Mouse (Mus musculus) hindbrain, embryonic 12.5 days (tissue): Measurements from ENCODE around the gene Ifngr2. TPM values are rescaled to one million over a fixed set of nuclear protein-coding genes. Genes with fewer than 3 reads are reported as not detected.

Source experiments
- ATAC-seq: fragments of 200-750 bp; cut with Nextera tagmentation; 2 replicates; pipeline ENCODE4 v1.8.0; 2017; ENCODE audit warnings: moderate TSS enrichment; ENCODE audit not compliant: low FRiP score
- H3K27ac ChIP-seq: fragments of 300-500 bp; sonication (generic); 2 replicates; pipeline ENCODE4 v1.5.1; 2016; ENCODE audit warnings: mild to moderate bottlenecking
- H3K27me3 ChIP-seq: fragments of 300-500 bp; sonication (generic); 2 replicates; pipeline ENCODE4 v1.6.1; 2016; ENCODE audit warnings: mild to moderate bottlenecking
- H3K36me3 ChIP-seq: fragments of 300-500 bp; sonication (generic); 2 replicates; pipeline ENCODE4 v1.6.1; 2016; ENCODE audit warnings: mild to moderate bottlenecking
- H3K4me1 ChIP-seq: fragments of 300-500 bp; sonication (generic); 2 replicates; pipeline ENCODE4 v1.6.1; 2016
- H3K4me2 ChIP-seq: fragments of 300-500 bp; sonication (generic); replicated peaks from 2 replicates; pipeline ENCODE4 v1.6.1; 2016; ENCODE audit warnings: mild to moderate bottlenecking
- H3K4me3 ChIP-seq: fragments of 300-500 bp; sonication (generic); 2 replicates; pipeline ENCODE4 v1.5.1; 2016; ENCODE audit warnings: mild to moderate bottlenecking
- H3K9ac ChIP-seq: fragments of 300-500 bp; sonication (generic); 2 replicates; pipeline ENCODE4 v1.6.1; 2016; ENCODE audit warnings: mild to moderate bottlenecking, moderate library complexity
- H3K9me3 ChIP-seq: fragments of 300-500 bp; sonication (generic); replicated peaks from 2 replicates; pipeline ENCODE4 v1.6.1; 2016; ENCODE audit warnings: mild to moderate bottlenecking
- WGBS: fragments of 180-500 bp; shearing (Covaris S2); methylation state at CpG from one replicate; pipeline ENCODE4 v1.1.7; 2016; 5-methylcytosine and 5-hydroxymethylcytosine counted together
- microRNA-seq: library from miRNA; unstranded; fragments of <30 nt; microRNA quantifications from one replicate; pipeline ENCODE4, GENCODE M21; 2017
- polyA plus RNA-seq: library from polyadenylated mRNA; unstranded; fragments of >200 nt; fragmentation: Nextera tagmentation; extraction: Ambion mirVana; gene quantifications from 2 replicates; pipeline ENCODE4 v1.2.1, GENCODE M21; 2016

Ifngr2 gene
- polyA plus RNA-seq, 1 experiment from 2014 or later: 48.6 TPM

- Histone ChIP-seq H3K9me3 (no peaks in the 10 kb centered on the region), H3K27ac (no peak overlapping the region), H3K4me2 (no peak overlapping the region), H3K4me3 (no peak overlapping the region), H3K36me3 (no peaks in the 10 kb centered on the region), H3K27me3 (peaks cover 7% of the 10 kb centered on the region), H3K9ac (no peak overlapping the region), H3K4me1 (peaks cover 8% of the 10 kb centered on the region)
- no peak for ATAC-seq
Observed at GRCm38 (mm10) chr16:91599242-91599641, 52.4 kb downstream of the Ifngr2 start.

- Histone ChIP-seq H3K9ac (no peak overlapping the region), H3K4me3 (no peak overlapping the region), H3K4me2 (no peak overlapping the region), H3K27ac (no peak overlapping the region), H3K9me3 (no peaks in the 10 kb centered on the region), H3K27me3 (peaks cover 7% of the 10 kb centered on the region), H3K36me3 (no peaks in the 10 kb centered on the region), H3K4me1 (peaks cover 8% of the 10 kb centered on the region)
- ATAC-seq: no peak
- 81% methylated on average over 4 of the region's 4 CpGs for WGBS
Observed at GRCm38 (mm10) chr16:91601081-91601480, 54.2 kb downstream of the Ifngr2 start.

- Histone ChIP-seq H3K27me3 (peaks cover 7% of the 10 kb centered on the region), H3K4me1 (peaks cover 3% of the 10 kb centered on the region), H3K4me2 (no peak overlapping the region), H3K36me3 (no peaks in the 10 kb centered on the region), H3K4me3 (no peak overlapping the region), H3K9me3 (no peaks in the 10 kb centered on the region), H3K9ac (no peak overlapping the region), H3K27ac (no peak overlapping the region)
- 76% methylated on average over 9 of the region's 9 CpGs for WGBS
- ATAC-seq: no peak
Observed at GRCm38 (mm10) chr16:91601693-91602092, 54.8 kb downstream of the Ifngr2 start.

GRCm38 (mm10) chr16:91605156-91605555 is 58.3 kb downstream of the Ifngr2 start:
- WGBS: 82% methylated on average over 6 of the region's 6 CpGs
- no peaks in the 10 kb centered on the region for H3K9me3 ChIP-seq
- H3K36me3 ChIP-seq: no peaks in the 10 kb centered on the region
- no peak overlapping the region for H3K27ac ChIP-seq
- no peaks in the 10 kb centered on the region for H3K4me1 ChIP-seq
- no peak overlapping the region for H3K9ac ChIP-seq
- no peak for ATAC-seq
- H3K4me3 ChIP-seq: no peak overlapping the region
- H3K4me2 ChIP-seq: no peak overlapping the region
- no peaks in the 10 kb centered on the region for H3K27me3 ChIP-seq

DNA sequence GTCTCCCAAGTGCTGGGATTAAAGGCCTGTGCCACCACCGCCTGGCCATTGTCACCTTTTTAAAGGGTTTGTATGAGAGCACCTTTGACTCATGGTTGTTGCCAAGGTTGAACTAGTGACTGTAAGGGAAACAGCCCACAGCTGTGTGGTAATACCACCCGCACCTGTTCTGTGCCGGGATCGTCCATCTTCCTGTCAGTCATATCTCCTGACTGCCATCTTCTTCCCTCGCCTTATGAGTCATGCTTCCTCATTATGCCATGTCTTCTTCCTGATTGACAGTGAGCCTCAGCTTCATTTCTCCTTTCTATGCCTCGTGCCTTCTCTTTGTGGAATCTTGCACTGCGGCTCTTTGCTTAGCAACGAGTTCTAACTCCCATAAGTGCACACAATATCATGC is 60.1 kb downstream of the Ifngr2 start:
- H3K9ac ChIP-seq: no peak overlapping the region
- H3K27ac ChIP-seq: no peak overlapping the region
- H3K4me3 ChIP-seq: no peak overlapping the region
- H3K4me2 ChIP-seq: no peak overlapping the region
- no peaks in the 10 kb centered on the region for H3K36me3 ChIP-seq
- WGBS: 94% methylated on average over 8 of the region's 8 CpGs
- no peaks in the 10 kb centered on the region for H3K9me3 ChIP-seq
- ATAC-seq: no peak
- H3K4me1 ChIP-seq: no peaks in the 10 kb centered on the region
- no peaks in the 10 kb centered on the region for H3K27me3 ChIP-seq

GRCm38 (mm10) chr16:91609501-91610245 is 62.8 kb downstream of the Ifngr2 start:
- ATAC-seq: no peak
- no peak overlapping the region for H3K4me2 ChIP-seq
- no peaks in the 10 kb centered on the region for H3K27me3 ChIP-seq
- WGBS: 82% methylated on average over 9 of the region's 9 CpGs
- no peaks in the 10 kb centered on the region for H3K36me3 ChIP-seq
- no peaks in the 10 kb centered on the region for H3K4me1 ChIP-seq
- H3K9me3 ChIP-seq: no peaks in the 10 kb centered on the region
- H3K27ac ChIP-seq: no peak overlapping the region
- H3K4me3 ChIP-seq: no peak overlapping the region
- H3K9ac ChIP-seq: no peak overlapping the region

GRCm38 (mm10) chr16:91611248-91611647 is 64.4 kb downstream of the Ifngr2 start:
- H3K9ac ChIP-seq: no peak overlapping the region
- H3K27ac ChIP-seq: no peak overlapping the region
- WGBS: 74% methylated on average over 11 of the region's 11 CpGs
- no peaks in the 10 kb centered on the region for H3K9me3 ChIP-seq
- no peaks in the 10 kb centered on the region for H3K27me3 ChIP-seq
- ATAC-seq: no peak
- H3K4me2 ChIP-seq: no peak overlapping the region
- no peaks in the 10 kb centered on the region for H3K36me3 ChIP-seq
- H3K4me3 ChIP-seq: no peak overlapping the region
- no peaks in the 10 kb centered on the region for H3K4me1 ChIP-seq

DNA sequence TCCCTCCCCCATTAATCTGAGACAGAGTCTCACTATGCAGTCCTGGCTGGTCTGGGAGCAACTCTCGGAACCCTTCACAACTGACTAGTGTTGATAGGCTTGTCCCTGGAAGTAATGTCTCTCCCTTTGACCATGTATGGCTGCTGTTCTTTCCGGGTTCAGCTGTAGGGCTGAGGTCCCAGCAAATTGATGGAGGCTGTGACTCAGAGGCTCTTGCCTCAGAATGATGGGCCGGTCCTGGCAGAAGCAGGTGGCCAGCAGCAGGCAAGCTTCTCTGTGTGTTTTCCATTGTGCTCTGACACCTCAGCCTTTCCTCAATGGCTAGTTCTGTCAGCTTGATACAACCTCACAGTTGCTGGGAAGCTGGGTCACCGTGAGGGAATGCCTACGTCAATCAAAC is 65.7 kb downstream of the Ifngr2 start:
- 67% methylated on average over 5 of the region's 5 CpGs for WGBS
- Histone ChIP-seq H3K4me3 (no peak overlapping the region), H3K4me2 (no peak overlapping the region), H3K9ac (no peak overlapping the region), H3K27me3 (no peaks in the 10 kb centered on the region), H3K27ac (no peak overlapping the region), H3K4me1 (no peaks in the 10 kb centered on the region), H3K9me3 (no peaks in the 10 kb centered on the region), H3K36me3 (no peaks in the 10 kb centered on the region)
- ATAC-seq: no peak

DNA sequence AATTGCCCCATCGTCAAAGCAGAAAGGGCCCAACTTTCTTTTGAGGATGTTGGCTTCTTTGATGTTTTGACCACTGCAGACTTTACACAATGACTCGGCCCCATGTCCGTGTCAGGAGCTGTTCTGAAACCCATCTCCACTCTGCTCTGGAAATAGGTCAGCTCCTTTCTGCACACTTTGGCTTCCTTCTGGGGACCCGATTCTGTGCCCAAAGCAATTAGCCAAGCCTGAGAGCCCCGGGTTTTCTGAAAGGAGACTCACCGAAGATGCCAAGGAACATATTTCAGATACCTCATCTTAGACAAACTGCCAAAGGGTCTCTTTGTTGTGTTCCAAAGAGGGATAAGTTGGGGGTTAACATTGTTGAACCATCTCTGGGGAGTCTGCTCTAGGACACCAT is 67.7 kb downstream of the Ifngr2 start:
- Histone ChIP-seq H3K27ac (no peak overlapping the region), H3K4me2 (no peak overlapping the region), H3K4me1 (no peaks in the 10 kb centered on the region), H3K27me3 (no peaks in the 10 kb centered on the region), H3K4me3 (no peak overlapping the region), H3K36me3 (no peaks in the 10 kb centered on the region), H3K9ac (no peak overlapping the region), H3K9me3 (no peaks in the 10 kb centered on the region)
- ATAC-seq: no peak
- WGBS: 91% methylated on average over 6 of the region's 6 CpGs

Small RNA genes within 50 kb of the gene (microRNA-seq; reads per million reads assigned to microRNA genes)
- not detected for gene Mir6367

Other genes starting within 250 kb of the Ifngr2 start
- 34.0 and 34.1 TPM in 2 replicates for gene Ifnar2, start 174.3 kb upstream of the Ifngr2 start, polyA plus RNA-seq
- gene Gm21970, start 155.4 kb upstream of the Ifngr2 start, polyA plus RNA-seq: not detected in 2 replicates
- gene Il10rb, start 140.9 kb upstream of the Ifngr2 start, polyA plus RNA-seq: 8.5 and 10.1 TPM in 2 replicates
- gene Ifnar1, start 61.8 kb upstream of the Ifngr2 start, polyA plus RNA-seq: 60.7 and 65.4 TPM in 2 replicates
- 46.6 and 48.7 TPM in 2 replicates for gene Tmem50b, start 50.7 kb downstream of the Ifngr2 start, polyA plus RNA-seq
- 4.9 and 6.2 TPM in 2 replicates for gene Dnajc28, start 72.0 kb downstream of the Ifngr2 start, polyA plus RNA-seq
- gene Gart, start 99.9 kb downstream of the Ifngr2 start, polyA plus RNA-seq: 85.2 and 88.1 TPM in 2 replicates
- gene Son, start 100.4 kb downstream of the Ifngr2 start, polyA plus RNA-seq: 159 and 162 TPM in 2 replicates
- gene Donson, start 141.7 kb downstream of the Ifngr2 start, polyA plus RNA-seq: 28.9 and 31.0 TPM in 2 replicates
- 81.1 and 83.4 TPM in 2 replicates for gene Cryzl1, start 181.9 kb downstream of the Ifngr2 start, polyA plus RNA-seq
- gene Itsn1, start 182.2 kb downstream of the Ifngr2 start, polyA plus RNA-seq: 79.2 and 83.0 TPM in 2 replicates